Mouse (Mus musculus) intestine, embryonic 14.5 days (tissue): ENCODE measurements at regions not wholly inside any gene's neighbourhood (a gene's known extent, or its start where the extent isn't known, plus 50 kb on each side); places are given as distances from the start of the nearest gene placed in this dataset.
A peak's percentile ranks its signal among the peaks of the same experiment; 100 is the strongest.

ENCODE experiments used
- ATAC-seq: fragments of 200-750 bp; cut with Nextera tagmentation; replicated peaks from 2 replicates; pipeline ENCODE4 v1.8.0; 2017; ENCODE audit warnings: low read depth, moderate number of reproducible peaks, moderate TSS enrichment, moderate library complexity; ENCODE audit not compliant: low FRiP score, low TSS enrichment
- DNase-seq: peaks from one replicate; pipeline ENCODE4 v3.0.0-alpha.2; 2018; ENCODE audit warnings: low spot score
- H3K27ac ChIP-seq: fragments of 300-500 bp; sonication (generic); 2 replicates; pipeline ENCODE4 v1.5.1; 2014; ENCODE audit warnings: low read depth, mild to moderate bottlenecking, control low read depth
- H3K27me3 ChIP-seq: fragments of 300-500 bp; sonication (generic); replicated peaks from 2 replicates; pipeline ENCODE4 v1.6.1; 2014; ENCODE audit warnings: low read length, control low read depth; ENCODE audit not compliant: control insufficient read depth, insufficient read depth
- H3K36me3 ChIP-seq: fragments of 300-500 bp; sonication (generic); 2 replicates; pipeline ENCODE4 v1.6.1; 2014; ENCODE audit warnings: low read length, control low read depth; ENCODE audit not compliant: control insufficient read depth, insufficient read depth
- H3K4me1 ChIP-seq: fragments of 300-500 bp; sonication (generic); replicated peaks from 2 replicates; pipeline ENCODE4 v1.6.1; 2014; ENCODE audit warnings: low read length, control low read depth, mixed read lengths; ENCODE audit not compliant: control insufficient read depth, insufficient read depth
- H3K4me2 ChIP-seq: fragments of 300-500 bp; sonication (generic); 2 replicates; pipeline ENCODE4 v1.6.1; 2014; ENCODE audit warnings: low read length
- H3K4me3 ChIP-seq: fragments of 300-500 bp; sonication (generic); 2 replicates; pipeline ENCODE4 v1.5.1; 2014; ENCODE audit warnings: low read depth, low read length, control low read depth, mixed read lengths
- H3K9ac ChIP-seq: fragments of 300-500 bp; sonication (generic); 2 replicates; pipeline ENCODE4 v1.6.1; 2014; ENCODE audit warnings: mild to moderate bottlenecking, low read length
- H3K9me3 ChIP-seq: fragments of 300-500 bp; sonication (generic); 2 replicates; pipeline ENCODE4 v1.6.1; 2016; ENCODE audit warnings: low read length, control low read depth; ENCODE audit not compliant: control insufficient read depth
- WGBS: fragments of 180-500 bp; shearing (Covaris S2); extraction: QIAGEN DNeasy Blood & Tissue Kit; methylation state at CpG from one replicate; pipeline ENCODE4 v1.1.7; 2014; 5-methylcytosine and 5-hydroxymethylcytosine counted together

DNA sequence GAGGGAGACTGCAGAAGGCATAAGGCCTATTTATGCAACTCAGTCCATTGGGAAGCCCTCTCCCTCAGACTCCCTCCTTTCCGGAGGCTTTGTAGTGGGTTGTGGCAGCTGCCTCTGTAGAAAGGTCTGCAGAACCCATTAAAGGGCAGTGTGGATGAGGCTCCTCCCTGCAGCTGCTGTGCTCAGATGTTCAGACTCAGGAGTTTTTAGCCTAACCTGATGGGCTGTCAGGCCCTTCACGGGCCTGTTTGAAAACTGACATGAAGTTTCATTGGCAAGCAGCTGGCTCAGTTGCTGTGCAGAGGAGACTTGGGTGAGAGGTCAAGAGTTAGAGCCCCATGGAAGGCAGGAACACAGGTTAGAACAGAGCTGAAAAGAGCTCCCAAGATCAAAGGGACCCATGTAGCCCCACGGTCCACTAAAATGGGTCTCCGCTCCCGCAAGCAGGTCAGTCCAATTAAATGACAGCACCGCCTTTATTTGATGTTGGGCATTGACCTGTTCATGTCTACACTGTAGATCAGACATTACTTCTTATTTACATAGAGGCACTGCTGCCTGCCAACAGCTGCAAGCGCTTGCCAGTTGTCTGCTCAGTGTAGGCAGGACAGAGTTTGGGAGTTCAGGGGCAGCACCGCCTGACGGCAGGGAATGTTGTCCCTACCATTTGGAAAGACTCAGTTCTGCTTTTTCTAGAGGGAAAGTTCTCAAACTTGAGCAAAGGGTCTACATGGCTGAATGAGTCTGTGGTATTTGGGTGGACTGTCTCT is 53.8 kb upstream of the Usp46 start:
- Histone ChIP-seq H3K36me3 (no peaks in the 10 kb centered on the region), H3K27ac (no peak overlapping the region), H3K4me1 (0 out of 2 replicates have a peak, but pooled peaks cover 6% of the 10 kb centered on the region), H3K4me3 (no peak overlapping the region), H3K4me2 (no peak overlapping the region), H3K27me3 (no peaks in the 10 kb centered on the region), H3K9me3 (0 out of 2 replicates have a peak, but pooled peaks cover 2% of the 10 kb centered on the region), H3K9ac (no peak overlapping the region)
- DNase-seq (no peak), ATAC-seq (no peak)
- 70% methylated on average over 9 of the region's 9 CpGs for WGBS

DNA sequence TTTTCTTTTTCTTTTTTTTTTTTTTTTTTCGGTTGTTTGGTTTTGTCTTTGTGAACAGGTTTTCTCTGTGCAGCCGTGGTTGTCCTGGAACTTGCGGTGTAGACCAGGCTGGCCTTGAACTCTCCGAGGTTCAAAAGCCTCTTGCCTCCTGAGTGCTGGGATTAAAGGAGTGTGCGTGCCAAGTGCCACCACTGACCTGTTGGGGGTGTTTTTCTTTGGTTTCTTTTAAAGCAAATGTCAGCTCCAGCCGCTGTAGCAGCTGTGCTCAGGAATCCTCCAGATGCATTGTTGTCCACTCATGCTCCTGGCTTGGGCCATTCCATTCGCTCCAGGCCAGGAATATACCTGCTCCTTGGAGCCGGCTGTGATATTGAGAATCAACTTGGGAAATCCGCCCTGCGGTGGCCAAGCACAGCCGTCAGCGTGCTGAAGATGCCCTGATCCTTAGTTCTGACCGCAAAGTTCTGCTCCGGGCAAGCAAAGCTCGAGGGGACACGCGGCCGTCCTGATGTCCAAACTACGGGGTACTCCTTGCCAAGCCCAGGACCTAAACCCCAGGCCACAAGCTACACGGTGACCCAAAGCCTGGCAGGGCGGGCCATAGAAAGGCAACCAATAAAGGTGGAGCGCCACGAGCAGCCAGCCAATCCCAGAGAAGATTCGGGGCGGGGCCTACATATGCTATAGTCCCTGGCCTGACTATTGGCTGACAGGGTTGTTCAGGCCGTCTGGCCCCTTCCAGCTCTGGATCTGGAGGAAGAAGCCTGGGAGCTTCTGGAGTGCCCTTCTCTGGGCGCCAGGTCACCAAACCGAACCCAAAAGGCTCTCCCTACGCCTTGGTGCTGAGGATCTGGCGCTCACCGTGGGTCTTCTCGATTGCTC is 58.0 kb upstream of the Usp46 start:
- no peak overlapping the region for H3K9ac ChIP-seq
- no peaks in the 10 kb centered on the region for H3K27me3 ChIP-seq
- 0 out of 2 replicates have a peak, but pooled peaks cover 2% of the 10 kb centered on the region for H3K9me3 ChIP-seq
- WGBS = 60% methylated on average over 32 of the region's 32 CpGs
- peak; percentile 74 for DNase-seq
- 0 out of 2 replicates have a peak, but pooled peaks cover 6% of the 10 kb centered on the region for H3K4me1 ChIP-seq
- peak overlapping the region; percentile 40 for H3K4me2 ChIP-seq
- peak; percentile 92 for ATAC-seq
- peak overlapping the region; percentile 25 for H3K4me3 ChIP-seq
- 0 out of 2 replicates have a peak overlapping the region, but pooled peaks have one; percentile 51 for H3K27ac ChIP-seq
- no peaks in the 10 kb centered on the region for H3K36me3 ChIP-seq

DNA sequence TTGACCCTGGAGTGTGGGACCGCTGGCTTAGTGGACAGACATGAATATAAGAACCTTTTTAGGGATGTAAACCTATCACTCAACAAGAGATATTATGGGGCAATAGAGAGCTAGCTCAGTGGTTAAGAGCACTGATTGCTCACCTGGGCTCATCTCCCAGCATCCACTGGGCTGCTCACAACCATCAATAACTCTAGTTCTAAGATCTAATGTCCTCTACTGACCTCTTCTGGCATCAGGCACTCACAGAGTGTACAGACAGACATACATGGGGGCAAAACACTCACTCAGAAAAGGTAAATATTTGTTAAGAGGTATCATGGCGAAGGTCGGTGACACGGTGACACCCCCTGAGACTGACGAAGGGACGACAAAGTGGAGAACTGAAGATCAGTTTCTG is 59.3 kb upstream of the Usp46 start:
- Histone ChIP-seq H3K36me3 (no peaks in the 10 kb centered on the region), H3K9ac (no peak overlapping the region), H3K27me3 (no peaks in the 10 kb centered on the region), H3K27ac (no peak overlapping the region), H3K9me3 (0 out of 2 replicates have a peak, but pooled peaks cover 2% of the 10 kb centered on the region), H3K4me2 (no peak overlapping the region), H3K4me3 (no peak overlapping the region), H3K4me1 (no peaks in the 10 kb centered on the region)
- whole genome bisulfite sequencing = 76% methylated on average over 6 of the region's 6 CpGs
- no peak for ATAC-seq
- DNase-seq = no peak

DNA sequence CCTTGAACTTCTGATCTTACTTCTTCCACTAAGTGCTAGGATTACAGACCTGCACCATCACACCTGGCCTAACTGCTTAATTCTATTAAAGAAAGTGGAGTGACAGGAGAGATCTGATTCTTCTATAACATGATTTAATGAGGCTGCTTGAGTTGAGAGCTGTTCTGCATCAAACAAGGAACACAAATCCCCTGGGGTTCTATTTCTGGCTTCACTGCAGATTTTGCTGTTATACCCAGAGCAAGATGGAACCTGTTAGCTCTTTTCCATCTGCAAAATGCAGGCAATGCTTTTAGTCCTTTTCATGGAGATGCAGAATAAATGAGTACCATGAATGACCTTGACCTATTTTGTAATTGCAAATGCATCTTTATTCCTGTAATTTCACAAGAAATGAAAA is 61.4 kb upstream of the Usp46 start:
- DNase-seq = no peak

DNA sequence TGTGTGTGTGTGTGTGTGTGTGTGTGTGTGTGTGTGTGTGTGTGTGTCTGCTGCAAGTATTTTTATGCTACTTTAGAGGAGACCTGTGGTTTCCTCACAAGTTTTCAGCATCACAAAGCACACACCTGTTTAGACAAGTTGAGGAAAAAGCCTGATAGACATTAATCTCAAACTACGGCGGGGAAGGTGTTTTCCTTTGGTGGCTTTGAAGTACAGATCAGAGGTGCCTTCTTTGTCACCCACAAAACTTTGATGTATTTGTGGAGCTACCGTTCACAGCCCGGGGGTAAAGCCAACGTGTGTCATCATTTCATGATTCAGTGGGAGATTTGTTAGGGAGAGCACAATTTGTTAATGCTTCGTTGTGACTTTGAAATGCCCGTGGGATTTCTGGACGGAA is 62.4 kb upstream of the Rasl11b start:
- Histone ChIP-seq H3K27ac (no peak overlapping the region), H3K9me3 (0 out of 2 replicates have a peak, but pooled peaks cover 4% of the 10 kb centered on the region), H3K27me3 (no peaks in the 10 kb centered on the region), H3K4me2 (no peak overlapping the region), H3K4me1 (peaks cover 4% of the 10 kb centered on the region; the same call in 1 of the 2 replicates), H3K4me3 (no peak overlapping the region), H3K36me3 (no peaks in the 10 kb centered on the region), H3K9ac (no peak overlapping the region)
- ATAC-seq (no peak), DNase-seq (no peak)
- WGBS = 66% methylated on average over 8 of the region's 8 CpGs

More for the DNA sequence above, 61.4 kb upstream of the Usp46 start:
- no peaks in the 10 kb centered on the region for H3K27me3 ChIP-seq
- no peak overlapping the region for H3K27ac ChIP-seq
- no peaks in the 10 kb centered on the region for H3K4me1 ChIP-seq
- ATAC-seq = no peak
- H3K4me3 ChIP-seq = no peak overlapping the region
- 0 out of 2 replicates have a peak, but pooled peaks cover 2% of the 10 kb centered on the region for H3K9me3 ChIP-seq
- no peak overlapping the region for H3K9ac ChIP-seq
- H3K36me3 ChIP-seq = no peaks in the 10 kb centered on the region
- no peak overlapping the region for H3K4me2 ChIP-seq

DNA sequence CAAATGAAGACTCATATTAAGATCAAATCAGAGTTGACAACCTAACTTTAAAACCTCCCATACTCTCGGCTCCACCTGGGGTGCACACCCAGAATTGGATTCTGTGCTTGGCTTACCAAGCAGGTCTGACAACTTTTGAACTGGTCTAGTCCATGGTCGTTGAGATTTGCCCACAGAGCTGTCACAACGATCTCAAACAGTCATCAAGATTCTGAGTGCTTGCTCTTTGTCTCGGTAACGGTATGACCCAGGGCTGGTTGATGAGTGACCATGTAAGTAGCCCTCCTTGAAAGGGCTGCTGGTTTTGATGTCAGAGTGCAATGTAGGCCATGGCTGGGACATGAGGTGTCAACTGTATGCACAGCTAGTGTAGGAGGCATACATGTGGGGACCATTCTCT is 58.7 kb upstream of the Rasl11b start:
- no peak overlapping the region; the same call in 1 of the 2 replicates for H3K4me2 ChIP-seq

DNA sequence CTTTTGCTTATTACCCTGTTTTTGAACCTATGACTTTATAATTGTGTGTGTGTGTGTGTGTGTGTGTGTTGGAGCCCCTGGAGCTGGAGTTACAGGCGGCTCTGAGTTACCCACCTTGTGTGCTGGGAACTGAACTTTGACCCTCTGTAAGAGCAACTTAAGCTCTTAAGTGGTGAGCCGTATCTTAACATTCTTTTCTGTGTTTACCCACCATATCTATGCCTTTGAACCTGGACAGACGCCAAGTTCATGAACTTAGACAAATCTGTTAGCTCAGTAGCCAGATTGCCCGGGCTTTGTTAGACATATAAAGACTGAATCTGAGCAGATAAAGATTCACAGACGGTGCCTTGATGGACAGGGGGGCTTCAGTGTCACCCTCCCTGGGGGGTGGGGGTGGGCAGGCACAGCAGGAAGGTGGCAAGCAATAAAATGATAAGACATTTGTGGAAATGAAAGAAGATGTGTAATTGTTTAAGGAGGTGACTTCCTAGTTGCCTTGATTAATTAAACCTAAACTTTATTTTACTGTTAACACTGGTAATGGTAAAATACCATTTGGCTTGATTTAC is 58.1 kb upstream of the Rasl11b start:
- Histone ChIP-seq H3K4me3 (no peak overlapping the region), H3K27ac (no peak overlapping the region), H3K4me1 (peaks cover 4% of the 10 kb centered on the region; the same call in 1 of the 2 replicates), H3K27me3 (no peaks in the 10 kb centered on the region), H3K9me3 (0 out of 2 replicates have a peak, but pooled peaks cover 4% of the 10 kb centered on the region), H3K4me2 (no peak overlapping the region; the same call in 1 of the 2 replicates), H3K9ac (no peak overlapping the region), H3K36me3 (no peaks in the 10 kb centered on the region)
- peak; percentile 62 for DNase-seq
- peak; percentile 93 for ATAC-seq
- WGBS = 19% methylated on average over 5 of the region's 5 CpGs

More for the DNA sequence above, 58.7 kb upstream of the Rasl11b start:
- H3K36me3 ChIP-seq = no peaks in the 10 kb centered on the region
- H3K4me1 ChIP-seq = peaks cover 4% of the 10 kb centered on the region; the same call in 1 of the 2 replicates
- H3K9ac ChIP-seq = no peak overlapping the region
- no peak overlapping the region for H3K27ac ChIP-seq
- WGBS = 61% methylated on average over 5 of the region's 5 CpGs
- no peaks in the 10 kb centered on the region for H3K27me3 ChIP-seq
- no peak overlapping the region for H3K4me3 ChIP-seq
- ATAC-seq (peak; percentile 38; the same call in 1 of the 2 replicates), DNase-seq (peak; percentile 66)
- 0 out of 2 replicates have a peak, but pooled peaks cover 4% of the 10 kb centered on the region for H3K9me3 ChIP-seq

DNA sequence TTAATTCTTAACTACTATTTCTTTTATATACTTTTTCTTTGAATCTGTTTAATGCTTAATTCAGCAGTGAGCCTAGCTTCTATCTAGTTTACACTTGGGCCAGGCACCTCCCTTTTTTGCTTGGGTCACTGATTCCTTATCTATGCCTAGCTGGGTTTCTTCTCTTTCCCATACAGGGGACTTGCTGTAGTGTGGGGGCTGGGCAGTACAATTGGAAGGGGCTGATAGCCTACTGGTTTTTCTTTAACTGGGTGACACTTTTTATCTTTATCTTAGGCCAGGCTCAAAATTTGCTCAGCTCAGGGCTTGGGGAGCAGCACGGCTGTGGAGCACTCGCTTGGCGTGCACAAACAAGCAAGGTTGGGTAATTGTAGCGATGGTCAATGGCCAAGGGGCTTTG is 51.1 kb upstream of the Rasl11b start:
- Histone ChIP-seq H3K27me3 (no peaks in the 10 kb centered on the region), H3K27ac (no peak overlapping the region), H3K4me3 (no peak overlapping the region), H3K4me2 (no peak overlapping the region), H3K36me3 (no peaks in the 10 kb centered on the region), H3K9me3 (no peaks in the 10 kb centered on the region), H3K4me1 (peaks cover 2% of the 10 kb centered on the region; the same call in 1 of the 2 replicates), H3K9ac (no peak overlapping the region)
- ATAC-seq (no peak; the same call in 1 of the 2 replicates), DNase-seq (no peak)
- 68% methylated on average over 4 of the region's 4 CpGs for WGBS
